Mouse (Mus musculus): ENCODE results near the gene Gm3239. TPM values are rescaled to one million over a fixed set of nuclear protein-coding genes. Genes with fewer than 3 reads are reported as not detected.
"Not testable (repeated sequence)": the region's sequence is repeated elsewhere in the genome, so short reads cannot be mapped to it uniquely, and the experiment has no call there.

Gene Gm3239
- not detected in 2 replicates for polyA plus RNA-seq (2014; fragmentation: Nextera tagmentation; extraction: Ambion mirVana)

GRCm38 (mm10) chr14:4663892-4664291 lies at the start of gene Gm3239:
Gene Gm3239, plus strand, starts transcription at chr14:4664192.
- ATAC-seq (ENCODE audit: low FRiP score, low TSS enrichment); H3K36me3 ChIP-seq (ENCODE audit: control insufficient read depth, insufficient read depth, low read length); H3K4me1 ChIP-seq (ENCODE audit: control insufficient read depth, insufficient read depth, low read length); H3K27ac ChIP-seq (ENCODE audit: low read depth, low read length); H3K4me3 ChIP-seq (ENCODE audit: low read length); H3K4me2 ChIP-seq (replicated peaks; ENCODE audit: low read depth, low read length); H3K9ac ChIP-seq (ENCODE audit: low read depth, low read length); H3K27me3 ChIP-seq (ENCODE audit: control insufficient read depth, insufficient read depth, low read length); H3K9me3 ChIP-seq (ENCODE audit: control insufficient read depth, low read length): not testable (repeated sequence)
- WGBS: no CpG with 5 or more reads among the region's 2 CpGs

- not testable (repeated sequence) for H3K4me3 ChIP-seq (ENCODE audit: low read length); H3K27ac ChIP-seq (ENCODE audit: low read depth, low read length); ATAC-seq (ENCODE audit: low FRiP score, low TSS enrichment); H3K4me2 ChIP-seq (replicated peaks; ENCODE audit: low read depth, low read length); H3K27me3 ChIP-seq (ENCODE audit: control insufficient read depth, insufficient read depth, low read length); H3K9ac ChIP-seq (ENCODE audit: low read depth, low read length); H3K9me3 ChIP-seq (ENCODE audit: control insufficient read depth, low read length); H3K4me1 ChIP-seq (ENCODE audit: control insufficient read depth, insufficient read depth, low read length); H3K36me3 ChIP-seq (ENCODE audit: control insufficient read depth, insufficient read depth, low read length)
- no CpG with 5 or more reads among the region's 2 CpGs for WGBS
Observed at GRCm38 (mm10) chr14:4632052-4632451, 31.9 kb upstream of the Gm3239 start, which contains the start of gene Gm8159. Gene Gm8159, plus strand, starts transcription at chr14:4632352.

DNA sequence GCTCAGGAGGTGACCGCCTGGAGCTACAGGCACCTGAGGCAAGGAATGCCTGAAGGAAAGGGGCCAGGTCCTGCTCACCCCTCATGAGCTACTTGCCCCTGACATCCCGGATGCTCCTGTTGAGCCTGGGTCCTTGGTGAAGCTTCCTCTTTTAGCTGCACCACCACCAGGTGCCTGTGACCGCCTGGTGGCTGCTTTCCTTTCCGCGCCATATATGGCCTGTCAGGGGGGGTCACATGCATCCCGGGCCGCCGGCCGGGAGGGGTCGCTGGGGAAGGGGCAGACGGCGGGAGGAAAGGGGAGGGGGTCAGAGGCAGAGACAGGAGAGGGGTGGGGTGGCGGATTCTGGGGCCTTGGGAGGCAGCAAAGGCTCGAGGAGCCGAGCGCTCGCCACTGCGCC lies 14.7 kb upstream of the Gm3239 start:
- not testable (repeated sequence) for H3K4me3 ChIP-seq (ENCODE audit: low read length); H3K4me1 ChIP-seq (ENCODE audit: control insufficient read depth, insufficient read depth, low read length)

DNA sequence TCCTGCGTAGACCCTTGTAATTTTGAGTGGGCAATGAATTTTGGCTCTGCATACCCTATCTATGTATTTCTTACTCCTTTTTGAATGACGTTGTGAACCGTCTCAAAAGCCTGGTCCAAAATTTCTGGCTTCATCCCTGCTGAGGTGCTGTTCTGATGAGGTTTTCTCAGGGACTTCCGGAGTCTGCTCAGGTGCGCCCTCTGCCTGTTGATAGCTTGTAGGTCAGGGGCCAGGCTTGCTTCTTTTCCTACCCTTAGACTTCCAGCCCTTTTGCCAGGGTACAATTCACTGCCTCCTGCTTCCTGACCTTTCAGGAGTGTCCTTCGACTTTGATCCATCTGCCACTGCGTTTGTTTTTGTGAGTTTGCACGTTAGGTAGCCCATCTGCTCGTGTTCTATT lies 13.7 kb upstream of the Gm3239 start:
- not testable (repeated sequence) for H3K27me3 ChIP-seq (ENCODE audit: control insufficient read depth, insufficient read depth, low read length); H3K36me3 ChIP-seq (ENCODE audit: control insufficient read depth, insufficient read depth, low read length); ATAC-seq (ENCODE audit: low FRiP score, low TSS enrichment); H3K4me3 ChIP-seq (ENCODE audit: low read length); H3K9ac ChIP-seq (ENCODE audit: low read depth, low read length); H3K27ac ChIP-seq (ENCODE audit: low read depth, low read length); H3K4me2 ChIP-seq (replicated peaks; ENCODE audit: low read depth, low read length); H3K4me1 ChIP-seq (ENCODE audit: control insufficient read depth, insufficient read depth, low read length); H3K9me3 ChIP-seq (ENCODE audit: control insufficient read depth, low read length)
- WGBS: 2% methylated on average over 2 of the region's 9 CpGs

More for the DNA sequence above, 14.7 kb upstream of the Gm3239 start:
- H3K36me3 ChIP-seq (ENCODE audit: control insufficient read depth, insufficient read depth, low read length); H3K9me3 ChIP-seq (ENCODE audit: control insufficient read depth, low read length); H3K27me3 ChIP-seq (ENCODE audit: control insufficient read depth, insufficient read depth, low read length); H3K4me2 ChIP-seq (replicated peaks; ENCODE audit: low read depth, low read length); H3K9ac ChIP-seq (ENCODE audit: low read depth, low read length); ATAC-seq (ENCODE audit: low FRiP score, low TSS enrichment); H3K27ac ChIP-seq (ENCODE audit: low read depth, low read length): not testable (repeated sequence)
- 2% methylated on average over 17 of the region's 18 CpGs for WGBS

DNA sequence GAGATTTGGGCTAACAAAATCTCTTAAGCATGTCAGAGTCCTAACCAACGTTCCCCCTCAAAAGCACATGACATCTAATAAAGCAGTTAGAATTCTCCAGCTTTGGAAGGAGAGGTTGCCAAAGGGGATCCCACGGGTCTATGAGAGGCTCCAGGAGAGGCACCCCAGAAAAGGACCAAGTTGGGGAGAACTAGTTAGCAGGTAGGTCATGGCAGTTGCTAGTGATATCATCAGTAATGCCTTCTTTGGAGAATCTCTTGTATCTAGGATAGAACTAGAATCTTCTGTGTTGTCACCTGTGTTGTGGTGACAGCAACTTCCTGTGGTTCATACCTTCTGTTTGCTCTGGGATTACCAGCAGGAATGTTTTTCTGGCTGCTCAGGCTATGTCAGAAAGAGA lies 44.9 kb downstream of the Gm3239 start, which contains the start of gene Gm7876:
Gene Gm7876, plus strand, starts transcription at position 301 of the 400 bp plus-strand sequence.
- not testable (repeated sequence) for H3K27ac ChIP-seq (ENCODE audit: low read depth, low read length); ATAC-seq (ENCODE audit: low FRiP score, low TSS enrichment); H3K36me3 ChIP-seq (ENCODE audit: control insufficient read depth, insufficient read depth, low read length); H3K9ac ChIP-seq (ENCODE audit: low read depth, low read length); H3K9me3 ChIP-seq (ENCODE audit: control insufficient read depth, low read length); H3K4me2 ChIP-seq (replicated peaks; ENCODE audit: low read depth, low read length); H3K4me3 ChIP-seq (ENCODE audit: low read length); H3K27me3 ChIP-seq (ENCODE audit: control insufficient read depth, insufficient read depth, low read length); H3K4me1 ChIP-seq (ENCODE audit: control insufficient read depth, insufficient read depth, low read length)
- 84% methylated on average over 1 of the region's 2 CpGs for WGBS

Other genes starting within 250 kb of the Gm3239 start
- gene Gm3164, start 248.7 kb upstream of the Gm3239 start, polyA plus RNA-seq (2014; fragmentation: Nextera tagmentation; extraction: Ambion mirVana): 0.64 TPM in 1 of 2 replicates, not detected in the other
- not detected in 2 replicates for gene Gm3173, start 233.2 kb upstream of the Gm3239 start, polyA plus RNA-seq (2014; fragmentation: Nextera tagmentation; extraction: Ambion mirVana)
- gene Gm3182, start 182.4 kb upstream of the Gm3239 start, polyA plus RNA-seq (2014; fragmentation: Nextera tagmentation; extraction: Ambion mirVana): not detected in 2 replicates
- not detected in 2 replicates for gene Gm3047, start 108.8 kb upstream of the Gm3239 start, polyA plus RNA-seq (2014; fragmentation: Nextera tagmentation; extraction: Ambion mirVana)
- not detected in 2 replicates for gene Gm8159, start 31.8 kb upstream of the Gm3239 start, polyA plus RNA-seq (2014; fragmentation: Nextera tagmentation; extraction: Ambion mirVana)
- not detected in 2 replicates for gene Gm7876, start 45.0 kb downstream of the Gm3239 start, polyA plus RNA-seq (2014; fragmentation: Nextera tagmentation; extraction: Ambion mirVana)
- 0.19 and 0.39 TPM in 2 replicates for gene Gm3252, start 62.6 kb downstream of the Gm3239 start, polyA plus RNA-seq (2014; fragmentation: Nextera tagmentation; extraction: Ambion mirVana)
- not detected in 2 replicates for gene Gm9602, start 112.1 kb downstream of the Gm3239 start, polyA plus RNA-seq (2014; fragmentation: Nextera tagmentation; extraction: Ambion mirVana)
- not detected in 2 replicates for gene Gm3269, start 173.9 kb downstream of the Gm3239 start, polyA plus RNA-seq (2014; fragmentation: Nextera tagmentation; extraction: Ambion mirVana)
- gene Gm3264, start 191.4 kb downstream of the Gm3239 start, polyA plus RNA-seq (2014; fragmentation: Nextera tagmentation; extraction: Ambion mirVana): 0.31 and 0.37 TPM in 2 replicates
- 0.17 TPM in 1 of 2 replicates, not detected in the other for gene Gm3278, start 228.2 kb downstream of the Gm3239 start, polyA plus RNA-seq (2014; fragmentation: Nextera tagmentation; extraction: Ambion mirVana)